Mouse (Mus musculus) telencephalon, adult 2 months (tissue): Measurements from ENCODE around the gene Gm26602.
A peak's percentile ranks its signal among the peaks of the same experiment; 100 is the strongest.

Source experiments
- DNase-seq: peaks from one replicate; pipeline ENCODE4 v3.0.0-alpha.2; 2011; ENCODE audit warnings: low read depth, low spot score

The Gm26602 gene

GRCm38 (mm10) chr10:79916808-79917531 lies 6.3 kb downstream of the Gm26602 start, which contains the start of gene Kiss1r:
Gene Kiss1r (plus strand): TSS chr10:79916971.
- no peak for DNase-seq

- DNase-seq: no peak
Measured at GRCm38 (mm10) chr10:79917532-79918100, 7.0 kb downstream of the Gm26602 start.

GRCm38 (mm10) chr10:79918231-79919078 lies 7.8 kb downstream of the Gm26602 start:
- no peak for DNase-seq

GRCm38 (mm10) chr10:79919251-79919849 lies 8.7 kb downstream of the Gm26602 start:
- DNase-seq: no peak

GRCm38 (mm10) chr10:79920056-79920890 lies 9.6 kb downstream of the Gm26602 start:
- DNase-seq: no peak

GRCm38 (mm10) chr10:79920958-79921535 lies 10.4 kb downstream of the Gm26602 start, which contains the start of gene R3hdm4:
Gene R3hdm4 (minus strand): TSS chr10:79921208.
- DNase-seq: no peak

- no peak for DNase-seq
Measured at GRCm38 (mm10) chr10:79921572-79921971, 10.9 kb downstream of the Gm26602 start.

GRCm38 (mm10) chr10:79924998-79925784 lies 14.5 kb downstream of the Gm26602 start:
- no peak for DNase-seq

GRCm38 (mm10) chr10:79925785-79926490 lies 15.3 kb downstream of the Gm26602 start:
- no peak for DNase-seq

- DNase-seq: peak; percentile 84
Measured at GRCm38 (mm10) chr10:79926491-79927323, 16.1 kb downstream of the Gm26602 start, which contains the start of gene Arid3a. Gene Arid3a (plus strand): TSS chr10:79927043.

GRCm38 (mm10) chr10:79927324-79928029 lies 16.8 kb downstream of the Gm26602 start:
- no peak for DNase-seq

GRCm38 (mm10) chr10:79928030-79928694 lies 17.5 kb downstream of the Gm26602 start:
- no peak for DNase-seq

GRCm38 (mm10) chr10:79928907-79929701 lies 18.4 kb downstream of the Gm26602 start:
- no peak for DNase-seq

GRCm38 (mm10) chr10:79929967-79930825 lies 19.5 kb downstream of the Gm26602 start:
- no peak for DNase-seq

GRCm38 (mm10) chr10:79930826-79931186 lies 20.1 kb downstream of the Gm26602 start:
- DNase-seq: no peak
